Mouse (Mus musculus): ENCODE data around the gene Ivd. TPM values are rescaled to one million over a fixed set of nuclear protein-coding genes. Genes with fewer than 3 reads are reported as not detected.
A peak's percentile ranks its signal among the peaks of the same experiment; 100 is the strongest.

Ivd gene
- polyA plus RNA-seq, 1 experiment from 2014 or later, result 91.0 TPM

DNA sequence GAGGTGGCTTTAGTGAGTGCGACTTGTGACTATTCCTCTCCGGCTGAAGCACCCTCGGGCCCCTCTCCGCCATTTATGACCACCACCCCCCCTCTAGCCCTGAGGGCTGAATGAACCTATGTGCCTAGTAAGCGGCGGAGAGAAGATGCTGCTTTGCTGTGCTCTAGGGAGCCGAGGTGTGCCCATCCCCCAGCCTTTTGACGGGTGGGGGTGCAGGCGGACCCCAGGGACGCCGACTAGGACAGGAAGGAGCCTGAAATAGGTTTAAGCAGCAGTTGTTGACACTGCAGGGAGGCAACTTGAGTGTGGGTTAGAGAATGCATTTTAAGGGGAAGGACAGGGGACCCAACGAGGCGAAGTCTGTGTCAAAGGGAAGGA lies 35.1 kb downstream of the Ivd start:
- 0% methylated on average over 13 of the region's 13 CpGs for WGBS
- Histone ChIP-seq H3K36me3 (ENCODE audit: insufficient read depth, low read length) (no peaks in the 10 kb centered on the region), H3K4me1 (ENCODE audit: insufficient read depth, low read length) (peaks cover 25% of the 10 kb centered on the region), H3K27me3 (ENCODE audit: insufficient read depth, low read length) (peaks cover 81% of the 10 kb centered on the region), H3K4me3 (ENCODE audit: low read length) (peak overlapping the region; percentile 52), H3K9me3 (ENCODE audit: low read length) (no peaks in the 10 kb centered on the region), H3K4me2 (replicated peaks; ENCODE audit: low read depth, low read length) (peak overlapping the region; percentile 81), H3K27ac (ENCODE audit: low read length) (no peak overlapping the region), H3K9ac (replicated peaks; ENCODE audit: low read length) (peak overlapping the region; percentile 53)
- no peak for ATAC-seq (ENCODE audit: low FRiP score, low TSS enrichment)

- Histone ChIP-seq H3K4me2 (replicated peaks; ENCODE audit: low read depth, low read length) (peak overlapping the region; percentile 81; the same call in 1 of the 2 replicates), H3K4me1 (ENCODE audit: insufficient read depth, low read length) (peaks cover 25% of the 10 kb centered on the region), H3K36me3 (ENCODE audit: insufficient read depth, low read length) (no peaks in the 10 kb centered on the region), H3K4me3 (ENCODE audit: low read length) (peak overlapping the region; percentile 52), H3K9me3 (ENCODE audit: low read length) (no peaks in the 10 kb centered on the region), H3K27ac (ENCODE audit: low read length) (no peak overlapping the region), H3K27me3 (ENCODE audit: insufficient read depth, low read length) (peaks cover 76% of the 10 kb centered on the region), H3K9ac (replicated peaks; ENCODE audit: low read length) (peak overlapping the region; percentile 10; the same call in 1 of the 2 replicates)
- no peak for ATAC-seq (ENCODE audit: low FRiP score, low TSS enrichment)
- 2% methylated on average over 7 of the region's 7 CpGs for WGBS
These were observed 35.6 kb downstream of the Ivd start for GRCm38 (mm10) chr2:118897392-118897791.

DNA sequence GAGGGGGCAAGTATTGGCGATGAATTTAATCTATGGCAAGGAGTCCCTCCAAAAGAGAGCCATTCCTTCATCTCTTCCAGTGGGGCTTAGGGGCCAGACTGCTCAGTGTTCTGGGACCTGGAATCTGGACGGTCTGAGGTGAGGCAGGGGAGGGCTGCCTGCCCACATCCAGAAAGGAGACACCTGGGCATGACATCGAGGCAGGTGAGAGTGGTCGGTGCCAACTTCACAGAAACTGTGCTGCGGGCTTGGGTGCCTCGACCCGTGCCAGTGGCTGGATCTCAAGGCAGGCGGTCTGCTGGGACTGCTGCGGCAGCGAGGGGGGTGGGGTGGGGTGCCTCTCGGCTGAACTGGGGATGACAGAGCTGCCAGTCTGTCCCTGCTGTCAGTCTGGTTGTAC lies 36.1 kb downstream of the Ivd start:
- 0 out of 2 replicates have a peak overlapping the region, but pooled peaks have one; percentile 10 for H3K9ac ChIP-seq (replicated peaks; ENCODE audit: low read length)
- H3K4me2 ChIP-seq (replicated peaks; ENCODE audit: low read depth, low read length), result 0 out of 2 replicates have a peak overlapping the region, but pooled peaks have one; percentile 81
- H3K27ac ChIP-seq (ENCODE audit: low read length), result no peak overlapping the region
- peaks cover 27% of the 10 kb centered on the region for H3K4me1 ChIP-seq (ENCODE audit: insufficient read depth, low read length)
- no peaks in the 10 kb centered on the region for H3K9me3 ChIP-seq (ENCODE audit: low read length)
- no peak for ATAC-seq (ENCODE audit: low FRiP score, low TSS enrichment)
- 0 out of 2 replicates have a peak overlapping the region, but pooled peaks have one; percentile 1 for H3K4me3 ChIP-seq (ENCODE audit: low read length)
- no peaks in the 10 kb centered on the region for H3K36me3 ChIP-seq (ENCODE audit: insufficient read depth, low read length)
- H3K27me3 ChIP-seq (ENCODE audit: insufficient read depth, low read length), result peaks cover 75% of the 10 kb centered on the region
- WGBS, result 2% methylated on average over 11 of the region's 11 CpGs

DNA sequence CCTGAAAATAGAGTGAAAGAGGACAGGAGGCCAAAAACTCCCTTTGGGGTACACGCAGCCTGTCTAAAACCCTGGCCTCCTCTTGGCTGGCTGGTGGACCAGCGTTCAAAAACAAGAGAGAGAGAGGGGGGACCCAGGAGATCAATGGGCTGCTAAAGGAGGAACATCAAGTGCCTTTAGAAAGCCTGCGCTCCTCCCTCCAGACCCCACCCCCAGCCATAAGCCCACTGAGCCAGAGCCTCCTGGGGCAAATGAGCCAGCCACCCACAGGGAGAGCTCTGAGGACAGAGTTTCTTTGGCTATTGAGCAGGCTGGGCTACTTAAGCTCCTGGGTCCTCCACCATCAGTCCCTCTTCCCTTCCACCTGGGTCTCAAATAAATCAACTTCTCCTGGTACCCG lies 37.0 kb downstream of the Ivd start:
- peaks cover 33% of the 10 kb centered on the region for H3K4me1 ChIP-seq (ENCODE audit: insufficient read depth, low read length)

DNA sequence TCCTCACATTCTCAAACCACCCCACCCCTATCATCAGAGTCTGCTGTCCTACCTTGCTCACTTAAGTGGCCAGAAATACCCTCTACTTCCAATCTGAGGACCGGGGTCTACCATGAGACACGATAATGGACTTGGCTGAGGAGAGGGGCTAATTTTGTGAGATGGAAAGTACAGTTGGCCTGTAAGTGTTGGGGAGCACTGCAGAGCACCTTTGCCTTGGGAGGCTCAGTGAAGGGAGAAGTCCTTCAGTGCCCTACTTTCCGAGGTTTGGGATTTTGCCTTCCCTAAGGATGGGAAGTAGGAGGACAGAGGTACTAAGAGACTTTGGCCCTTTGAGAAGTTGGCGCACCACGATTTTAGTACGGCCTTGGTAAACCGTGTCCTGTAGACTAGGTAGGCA lies 37.6 kb downstream of the Ivd start:
- Histone ChIP-seq H3K36me3 (ENCODE audit: insufficient read depth, low read length) (no peaks in the 10 kb centered on the region), H3K4me2 (replicated peaks; ENCODE audit: low read depth, low read length) (no peak overlapping the region), H3K4me1 (ENCODE audit: insufficient read depth, low read length) (peaks cover 33% of the 10 kb centered on the region), H3K27me3 (ENCODE audit: insufficient read depth, low read length) (peaks cover 67% of the 10 kb centered on the region), H3K9me3 (ENCODE audit: low read length) (no peaks in the 10 kb centered on the region), H3K27ac (ENCODE audit: low read length) (no peak overlapping the region), H3K9ac (replicated peaks; ENCODE audit: low read length) (no peak overlapping the region), H3K4me3 (ENCODE audit: low read length) (no peak overlapping the region)
- WGBS, result 14% methylated on average over 7 of the region's 7 CpGs
- no peak for ATAC-seq (ENCODE audit: low FRiP score, low TSS enrichment)

More for the DNA sequence above, 37.0 kb downstream of the Ivd start:
- Histone ChIP-seq H3K4me3 (ENCODE audit: low read length) (no peak overlapping the region), H3K36me3 (ENCODE audit: insufficient read depth, low read length) (no peaks in the 10 kb centered on the region), H3K27ac (ENCODE audit: low read length) (no peak overlapping the region), H3K9me3 (ENCODE audit: low read length) (no peaks in the 10 kb centered on the region), H3K27me3 (ENCODE audit: insufficient read depth, low read length) (peaks cover 69% of the 10 kb centered on the region), H3K9ac (replicated peaks; ENCODE audit: low read length) (no peak overlapping the region), H3K4me2 (replicated peaks; ENCODE audit: low read depth, low read length) (no peak overlapping the region)
- 6% methylated on average over 4 of the region's 4 CpGs for WGBS
- no peak for ATAC-seq (ENCODE audit: low FRiP score, low TSS enrichment)

DNA sequence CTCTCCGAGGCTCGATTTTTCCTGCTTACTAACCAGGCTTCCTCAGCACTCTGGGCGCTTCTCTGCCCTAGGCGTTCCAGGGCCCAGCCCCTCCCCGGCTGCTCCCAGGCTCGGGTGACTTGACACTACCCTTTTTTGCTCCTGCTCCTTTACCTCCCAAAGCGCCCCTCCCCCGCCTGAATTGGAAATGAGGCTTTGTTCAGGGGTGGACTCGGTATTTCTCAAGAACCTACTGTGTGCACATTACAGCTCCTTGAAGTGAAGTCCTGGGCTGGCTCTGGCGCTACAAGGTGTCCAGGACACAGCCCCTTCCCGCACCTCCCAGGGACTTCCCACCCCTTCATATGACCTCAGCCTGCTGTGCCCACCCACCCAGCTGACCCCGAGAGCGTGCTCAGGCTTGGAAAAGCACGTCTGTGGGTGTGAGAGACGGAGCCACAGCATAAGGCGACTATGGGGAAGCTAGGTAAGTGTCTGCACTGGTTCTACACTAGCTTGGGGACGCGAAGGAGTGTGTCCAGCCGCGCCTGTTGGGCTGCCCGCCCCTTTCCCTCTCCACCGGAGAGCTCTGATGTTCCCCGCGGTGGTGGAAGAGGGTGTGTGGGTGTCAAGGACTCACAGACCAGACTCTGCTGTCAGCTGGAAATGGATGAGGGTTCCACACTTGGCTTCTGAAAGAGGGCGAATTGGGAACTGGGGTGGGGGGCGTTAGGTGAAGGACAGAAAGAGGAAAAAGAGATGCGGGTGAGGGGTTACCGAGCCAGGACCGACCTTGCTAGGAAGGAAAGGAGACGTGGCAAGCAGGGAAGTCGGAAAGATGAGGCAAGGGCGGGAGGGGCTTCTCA lies 38.4 kb downstream of the Ivd start, which contains the start of gene Bahd1:
TSS of gene Bahd1 (plus strand) at position 397 of the 845 bp plus-strand sequence.
- peak within 1 kb of the TSS; percentile 67 for H3K4me3 ChIP-seq (ENCODE audit: low read length)
- no peaks in the 10 kb centered on the region for H3K36me3 ChIP-seq (ENCODE audit: insufficient read depth, low read length)
- peaks cover 33% of the 10 kb centered on the region for H3K4me1 ChIP-seq (ENCODE audit: insufficient read depth, low read length)
- peak within 1 kb of the TSS; percentile 98 for H3K4me2 ChIP-seq (replicated peaks; ENCODE audit: low read depth, low read length)
- no peaks in the 10 kb centered on the region for H3K9me3 ChIP-seq (ENCODE audit: low read length)
- peaks cover 60% of the 10 kb centered on the region for H3K27me3 ChIP-seq (ENCODE audit: insufficient read depth, low read length)
- H3K27ac ChIP-seq (ENCODE audit: low read length), result no peak within 1 kb of the TSS
- peak within 1 kb of the TSS; percentile 46 for H3K9ac ChIP-seq (replicated peaks; ENCODE audit: low read length)
- ATAC-seq (ENCODE audit: low FRiP score, low TSS enrichment), result no peak
- WGBS, result under 1% methylated on average over 32 of the region's 32 CpGs

GRCm38 (mm10) chr2:118900826-118901140 lies 39.0 kb downstream of the Ivd start:
- ATAC-seq (ENCODE audit: low FRiP score, low TSS enrichment), result no peak; the same call in none of the 2 replicates
- Histone ChIP-seq H3K27ac (ENCODE audit: low read length) (no peak overlapping the region), H3K9ac (replicated peaks; ENCODE audit: low read length) (peak overlapping the region; percentile 46), H3K4me1 (ENCODE audit: insufficient read depth, low read length) (peaks cover 33% of the 10 kb centered on the region), H3K4me3 (ENCODE audit: low read length) (peak overlapping the region; percentile 67), H3K4me2 (replicated peaks; ENCODE audit: low read depth, low read length) (peak overlapping the region; percentile 98), H3K9me3 (ENCODE audit: low read length) (no peaks in the 10 kb centered on the region), H3K27me3 (ENCODE audit: insufficient read depth, low read length) (peaks cover 54% of the 10 kb centered on the region), H3K36me3 (ENCODE audit: insufficient read depth, low read length) (no peaks in the 10 kb centered on the region)
- 0% methylated on average over 11 of the region's 11 CpGs for WGBS

GRCm38 (mm10) chr2:118901175-118902031 lies 39.6 kb downstream of the Ivd start:
- peaks cover 48% of the 10 kb centered on the region for H3K27me3 ChIP-seq (ENCODE audit: insufficient read depth, low read length)
- no peaks in the 10 kb centered on the region for H3K36me3 ChIP-seq (ENCODE audit: insufficient read depth, low read length)
- ATAC-seq (ENCODE audit: low FRiP score, low TSS enrichment), result peak; percentile 91
- H3K9me3 ChIP-seq (ENCODE audit: low read length), result no peaks in the 10 kb centered on the region
- H3K27ac ChIP-seq (ENCODE audit: low read length), result peak overlapping the region; percentile 60
- H3K4me3 ChIP-seq (ENCODE audit: low read length), result peak overlapping the region; percentile 67
- peaks cover 32% of the 10 kb centered on the region for H3K4me1 ChIP-seq (ENCODE audit: insufficient read depth, low read length)
- 0% methylated on average over 47 of the region's 120 CpGs for WGBS
- peak overlapping the region; percentile 98 for H3K4me2 ChIP-seq (replicated peaks; ENCODE audit: low read depth, low read length)
- H3K9ac ChIP-seq (replicated peaks; ENCODE audit: low read length), result peak overlapping the region; percentile 77

GRCm38 (mm10) chr2:118902051-118903025 lies 40.6 kb downstream of the Ivd start:
- Histone ChIP-seq H3K27me3 (ENCODE audit: insufficient read depth, low read length) (peaks cover 39% of the 10 kb centered on the region), H3K4me2 (replicated peaks; ENCODE audit: low read depth, low read length) (peak overlapping the region; percentile 98), H3K4me1 (ENCODE audit: insufficient read depth, low read length) (peaks cover 22% of the 10 kb centered on the region), H3K9ac (replicated peaks; ENCODE audit: low read length) (peak overlapping the region; percentile 77), H3K36me3 (ENCODE audit: insufficient read depth, low read length) (no peaks in the 10 kb centered on the region), H3K27ac (ENCODE audit: low read length) (no peak overlapping the region), H3K9me3 (ENCODE audit: low read length) (no peaks in the 10 kb centered on the region), H3K4me3 (ENCODE audit: low read length) (peak overlapping the region; percentile 67)
- ATAC-seq (ENCODE audit: low FRiP score, low TSS enrichment), result peak; percentile 33
- WGBS, result under 1% methylated on average over 66 of the region's 106 CpGs

All from kidney, embryonic 16.5 days (tissue).